Mouse (Mus musculus): ENCODE results near the gene Tmem273.

Tmem273 gene

GRCm38 (mm10) chr14:32859831-32860569, 74.2 kb downstream of the Tmem273 start:
- DNase-seq (ENCODE audit: low spot score), result no peak

- no peak for DNase-seq (ENCODE audit: low spot score)
These were observed 75.4 kb downstream of the Tmem273 start for GRCm38 (mm10) chr14:32861149-32861581.

GRCm38 (mm10) chr14:32861656-32862055, 75.9 kb downstream of the Tmem273 start:
- no peak for DNase-seq (ENCODE audit: low spot score)

GRCm38 (mm10) chr14:32865331-32865730, 79.6 kb downstream of the Tmem273 start:
- DNase-seq (ENCODE audit: low spot score), result no peak
